Mouse (Mus musculus): ENCODE data around the gene Tnip2. TPM values are rescaled to one million over a fixed set of nuclear protein-coding genes. Genes with fewer than 3 reads are reported as not detected.
A peak's percentile ranks its signal among the peaks of the same experiment; 100 is the strongest.

Gene Tnip2
- 10 to 100 TPM; 15.4 to 24.0 (median 20.9) TPM for total RNA-seq (2022)

DNA sequence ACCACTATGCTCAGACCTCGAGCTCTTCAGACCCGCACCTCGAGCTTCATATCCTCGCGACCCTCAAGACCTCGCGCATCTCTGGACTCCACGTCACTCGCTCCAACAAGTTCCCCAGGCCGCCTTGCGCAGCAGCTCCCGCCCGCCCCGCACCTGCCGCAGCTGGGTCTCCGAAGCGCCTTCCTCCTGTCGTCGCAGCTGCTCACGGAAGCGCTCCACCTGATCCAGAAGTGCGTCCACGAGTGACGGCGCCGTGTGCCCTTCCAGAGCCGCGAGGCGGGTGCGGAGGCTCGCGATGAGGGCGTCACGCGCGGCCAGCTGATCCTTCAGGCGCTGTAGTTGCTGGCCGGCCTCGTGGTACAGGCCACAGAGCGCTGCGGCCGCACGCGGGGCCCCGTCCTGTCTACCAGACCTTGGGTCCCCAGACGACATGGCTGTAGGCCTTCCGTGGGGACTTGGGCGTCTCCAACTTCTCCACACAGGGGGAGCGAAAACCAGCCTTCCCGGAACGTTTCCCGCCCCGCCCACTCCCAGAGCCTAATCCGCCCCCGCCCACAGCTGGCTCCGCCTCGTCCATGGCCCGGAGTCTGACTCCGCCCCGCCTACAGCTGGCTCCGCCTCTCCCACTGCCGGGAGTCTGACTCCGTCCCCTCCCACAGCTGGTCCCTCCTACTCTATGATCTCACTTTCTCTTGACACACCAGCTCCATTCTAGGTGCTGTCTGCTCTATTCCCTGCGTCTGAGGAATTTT lies at the start of gene Tnip2:
Gene Tnip2 (minus strand): TSS at position 526 of the 752 bp plus-strand sequence.
- DNase-seq (ENCODE audit: low spot score in 2 of 2): peak; percentile 76 to 94

DNA sequence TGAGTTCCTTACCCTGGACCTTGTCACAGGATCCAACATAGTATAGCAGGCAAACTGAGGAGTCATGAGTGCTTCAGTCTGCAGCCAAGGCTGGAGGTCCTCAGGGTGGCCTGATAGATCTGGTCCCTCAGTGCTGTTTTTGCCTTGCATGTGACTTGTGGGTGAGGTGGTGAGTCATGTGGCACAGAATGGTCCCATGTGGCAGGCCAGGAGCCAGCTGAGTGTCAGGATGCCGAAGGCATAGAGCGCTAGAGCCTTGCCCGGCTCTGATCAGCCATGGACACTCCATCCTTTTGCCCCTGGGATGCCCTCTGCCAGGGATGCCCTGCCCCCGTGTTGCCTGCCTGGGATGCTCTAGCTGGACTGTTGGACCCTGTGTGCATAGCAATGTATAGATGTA lies 38.0 kb upstream of the Tnip2 start:
- no peak for DNase-seq (ENCODE audit: low spot score in 2 of 2)

DNA sequence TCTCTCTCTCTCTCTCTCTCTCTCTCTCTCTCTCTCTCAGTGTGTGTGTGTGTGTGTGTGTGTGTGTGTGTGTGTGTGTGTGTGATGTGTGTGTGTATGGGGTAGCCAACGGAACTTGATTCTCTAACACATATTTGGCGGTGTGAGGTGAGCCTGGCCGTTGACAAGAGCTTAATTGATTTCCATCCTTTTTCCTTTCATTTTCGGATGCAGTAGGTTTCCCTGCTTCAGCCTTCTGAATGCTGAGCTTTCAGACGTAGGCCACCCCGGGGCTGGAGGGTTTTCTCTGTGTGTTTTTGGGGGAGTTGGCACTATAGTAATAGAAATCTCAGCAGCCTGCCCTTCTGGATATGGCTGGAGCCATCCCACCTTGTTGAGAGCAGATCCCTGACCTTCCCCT lies 36.5 kb upstream of the Tnip2 start:
- DNase-seq (ENCODE audit: low spot score in 2 of 2): no peak

DNA sequence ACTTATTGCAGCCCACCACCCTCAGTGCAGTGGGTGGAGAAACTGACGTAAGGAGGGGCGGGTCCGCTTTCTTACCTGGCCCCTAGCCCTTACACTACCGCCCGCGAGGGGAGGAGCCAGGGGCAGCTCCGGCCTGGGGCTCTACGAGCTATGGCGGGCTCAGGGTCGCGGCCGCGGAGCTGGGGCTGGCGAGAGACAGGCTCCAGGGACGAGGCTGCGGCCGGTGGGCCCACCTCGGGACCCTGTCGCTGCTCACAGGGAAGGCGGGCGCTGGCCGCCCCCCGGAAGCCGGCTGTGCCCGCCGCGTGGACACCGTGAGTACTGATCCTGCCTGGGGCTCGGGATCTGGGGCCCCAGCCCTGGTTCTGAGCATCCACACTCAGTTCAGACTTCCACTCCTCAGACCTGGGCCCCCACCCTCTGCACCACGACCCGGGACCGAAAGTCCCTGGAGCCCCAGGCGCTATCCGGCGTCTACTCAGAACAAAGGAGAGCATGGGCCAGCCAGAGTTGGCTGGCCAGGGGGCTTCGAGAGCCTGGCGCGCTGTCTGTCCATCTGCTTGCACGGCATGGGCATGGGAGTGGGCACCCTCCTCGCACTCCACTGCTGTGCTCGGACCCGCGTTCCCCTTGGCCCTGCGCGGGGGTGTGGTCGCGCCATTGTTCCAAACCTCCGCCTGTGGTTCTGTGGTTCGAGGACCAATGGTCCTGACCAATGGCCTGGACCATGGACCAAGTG lies 35.9 kb upstream of the Tnip2 start:
- DNase-seq (ENCODE audit: low spot score in 2 of 2): no peak

DNA sequence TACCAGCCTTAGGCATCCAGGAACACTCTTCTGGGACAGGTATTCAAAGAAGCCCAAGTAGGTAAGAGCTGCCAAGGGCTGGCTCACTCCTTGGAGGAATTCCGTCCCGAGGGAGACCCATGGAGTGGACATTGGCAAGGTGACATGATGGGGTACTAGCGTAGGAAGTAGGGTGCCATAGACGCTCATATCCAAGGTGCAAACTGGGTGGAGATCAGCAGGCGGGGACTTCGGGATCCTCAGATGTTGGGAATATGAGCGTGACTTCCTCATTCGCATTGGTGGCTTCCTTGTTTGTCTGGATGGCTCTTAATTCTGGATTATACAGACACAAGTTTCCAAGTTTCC lies 35.3 kb upstream of the Tnip2 start:
- DNase-seq (ENCODE audit: low spot score in 2 of 2): no peak

DNA sequence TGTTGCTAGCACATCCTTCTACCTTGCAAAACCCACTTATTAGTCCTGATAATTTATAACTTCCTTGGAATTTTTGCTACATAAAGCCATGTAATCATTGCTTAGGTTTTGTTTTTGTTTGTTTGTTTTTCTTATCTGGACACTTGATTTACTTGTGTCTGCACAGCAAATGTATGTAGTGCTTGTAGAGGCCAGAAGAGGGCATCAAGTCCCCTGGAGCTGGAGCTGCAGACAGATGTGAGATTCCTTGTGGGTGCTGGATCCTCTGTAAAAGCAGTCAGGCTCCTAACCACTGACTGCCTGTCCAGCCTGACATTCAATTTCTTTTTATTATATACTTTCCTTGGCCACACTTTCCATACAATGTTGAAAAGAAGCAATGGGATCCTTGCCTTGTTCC lies 33.6 kb upstream of the Tnip2 start:
- DNase-seq (ENCODE audit: low spot score in 2 of 2): no peak

DNA sequence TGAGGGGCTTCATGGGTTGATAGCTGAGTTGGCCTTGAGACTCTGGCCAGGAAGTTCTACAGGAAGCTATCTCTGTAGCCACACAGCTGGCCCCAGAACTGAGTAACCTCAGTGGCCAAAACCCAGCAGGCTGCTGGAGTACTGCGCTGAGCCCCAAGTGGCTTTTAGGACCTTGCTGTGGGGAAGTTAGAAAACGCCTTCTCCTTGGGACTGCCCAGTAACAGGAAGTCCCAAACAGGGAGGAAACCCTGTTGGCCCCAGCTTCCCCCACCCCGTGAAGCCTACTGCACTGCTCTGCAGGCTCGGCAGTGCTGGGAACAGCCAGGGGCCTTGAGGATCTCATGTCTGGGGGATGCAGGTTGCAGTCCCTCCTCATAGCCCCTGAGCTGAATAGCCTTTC lies 29.3 kb upstream of the Tnip2 start:
- no peak for DNase-seq (ENCODE audit: low spot score in 2 of 2)

DNA sequence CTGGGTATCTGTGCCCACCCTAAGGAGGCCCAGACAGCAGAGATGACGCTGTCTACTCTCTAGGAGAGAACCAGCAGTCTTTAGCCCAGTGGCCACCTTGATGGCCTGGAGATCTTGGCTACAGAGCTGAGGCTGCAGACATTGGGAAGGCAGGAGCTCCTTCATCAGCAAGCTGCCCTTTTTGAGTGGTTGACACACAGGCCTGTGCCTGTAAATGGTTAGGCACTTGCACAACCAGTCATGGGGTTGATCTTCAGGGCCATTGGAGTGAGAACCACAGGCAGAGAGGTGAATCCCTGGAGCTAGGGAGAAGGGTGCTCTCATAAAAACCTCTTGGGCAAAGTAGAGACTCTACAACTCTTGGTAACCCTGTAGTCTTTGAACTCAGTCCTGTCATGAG lies 28.4 kb upstream of the Tnip2 start:
- DNase-seq (ENCODE audit: low spot score in 2 of 2): no peak

DNA sequence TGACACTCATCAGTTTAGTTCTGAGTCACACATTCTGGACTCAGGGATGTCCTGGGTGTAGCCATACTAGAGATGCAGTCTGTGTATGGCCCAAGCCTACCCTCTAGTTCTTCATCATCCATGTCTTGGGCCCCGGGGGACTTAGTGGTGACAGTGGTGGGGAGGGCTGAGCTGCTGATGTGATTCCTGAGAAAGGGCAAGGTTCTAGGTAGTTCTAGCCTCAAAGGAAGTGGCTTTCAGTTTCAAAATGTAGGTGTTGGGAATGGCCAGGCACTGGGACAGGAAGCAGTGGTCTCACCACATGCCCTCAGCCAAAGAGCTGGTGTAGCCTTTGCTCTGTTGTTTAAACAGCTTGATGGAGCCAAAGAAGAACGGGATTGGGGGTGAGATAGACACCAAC lies 25.3 kb upstream of the Tnip2 start:
- no peak for DNase-seq (ENCODE audit: low spot score in 2 of 2)

DNA sequence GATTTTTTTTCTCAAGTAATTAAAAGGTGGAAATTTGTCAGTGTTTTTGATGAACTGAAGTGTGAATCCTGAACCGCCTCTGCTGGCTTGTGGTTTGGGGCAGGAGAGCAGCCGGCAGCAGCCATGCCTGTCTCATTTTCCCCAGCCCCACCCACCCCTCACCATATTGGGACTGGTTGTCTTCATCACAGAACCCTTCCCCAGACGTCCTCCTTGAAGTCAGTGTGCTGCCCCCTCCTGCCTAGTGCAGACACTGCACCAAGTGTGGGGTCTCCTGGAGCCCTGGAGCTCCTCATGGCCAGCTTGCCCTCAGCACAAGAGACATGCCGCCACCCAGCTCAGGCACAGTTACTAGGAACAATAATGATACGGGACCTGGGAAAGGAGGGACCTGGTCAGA lies 24.7 kb upstream of the Tnip2 start:
- no peak for DNase-seq (ENCODE audit: low spot score in 2 of 2)

DNA sequence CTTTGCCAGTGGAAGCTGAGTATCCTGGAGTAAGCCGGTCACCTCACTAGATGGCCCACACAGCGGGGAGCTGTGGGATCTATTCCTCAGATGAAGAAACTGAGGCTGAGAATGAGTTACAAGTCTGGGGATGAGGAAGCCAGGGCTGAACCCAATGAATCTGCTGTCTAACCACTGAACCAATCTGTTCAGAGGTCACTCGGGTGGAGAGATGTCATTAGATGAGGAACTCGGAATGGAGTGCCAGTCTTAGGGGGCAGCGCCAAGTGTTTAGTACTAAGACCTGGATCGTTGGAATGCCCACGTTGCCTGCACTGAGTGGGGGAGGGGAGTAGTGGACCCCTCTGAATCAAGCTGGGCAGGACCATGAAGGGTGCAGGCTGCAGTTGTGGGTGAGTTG lies 24.3 kb upstream of the Tnip2 start:
- no peak for DNase-seq (ENCODE audit: low spot score in 2 of 2)

DNA sequence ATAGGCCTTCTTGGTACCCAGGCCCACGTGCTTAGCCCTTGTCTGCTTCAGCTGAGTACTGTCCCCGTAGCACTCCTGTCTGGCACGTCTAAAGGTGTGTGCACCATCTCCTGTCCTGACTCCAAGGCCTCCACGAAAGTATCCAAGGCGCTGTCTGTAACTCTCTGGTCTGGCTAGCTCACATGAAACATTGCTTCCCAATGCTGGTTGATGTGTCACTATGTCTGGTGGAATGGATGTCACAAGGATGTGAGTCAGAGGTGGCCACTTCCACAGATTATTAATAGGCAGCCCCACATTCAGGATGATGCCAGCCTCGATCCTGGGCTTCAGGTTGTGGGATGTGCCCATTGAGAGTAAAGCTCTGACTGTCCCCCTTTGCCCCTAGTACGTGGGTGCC lies 22.0 kb upstream of the Tnip2 start:
- no peak for DNase-seq (ENCODE audit: low spot score in 2 of 2)

DNA sequence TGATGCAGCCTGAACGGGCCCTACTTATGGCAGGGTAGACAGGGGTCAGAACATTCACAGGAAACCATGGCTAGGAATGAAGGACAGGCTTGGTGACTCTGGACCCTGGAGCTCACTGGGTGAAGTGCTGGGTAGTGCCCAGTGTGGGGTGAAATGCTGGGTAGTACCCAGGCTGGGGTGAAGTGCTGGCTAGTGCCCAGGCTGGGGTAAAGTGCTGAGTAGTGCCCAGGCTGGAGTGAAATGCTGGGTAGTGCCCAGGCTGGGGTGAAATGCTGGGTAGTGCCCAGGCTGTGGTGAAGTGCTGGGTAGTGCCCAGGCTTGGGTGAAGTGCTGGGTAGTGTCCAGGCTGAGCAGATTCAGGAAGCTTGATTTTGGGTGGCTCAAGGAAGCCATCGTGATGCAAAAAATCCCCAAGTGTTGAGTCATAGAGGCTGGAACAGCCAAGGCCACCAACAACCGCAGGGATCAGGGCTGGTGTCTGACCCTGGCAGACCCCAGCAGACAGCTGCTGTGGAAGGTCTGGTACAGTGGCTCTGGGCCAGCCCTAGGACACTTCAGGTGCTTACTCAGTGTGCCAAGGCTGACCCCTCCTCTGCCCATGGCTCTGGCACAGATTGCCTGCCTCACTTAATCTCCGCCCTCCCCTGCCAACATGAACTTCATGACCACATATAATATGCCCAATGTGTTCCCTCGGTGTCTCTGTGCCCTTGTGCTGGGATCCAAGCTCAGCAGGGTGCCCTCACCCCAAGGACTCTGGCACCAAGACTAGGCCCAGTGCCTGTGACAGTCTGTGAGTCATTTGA lies 21.2 kb upstream of the Tnip2 start:
- no peak for DNase-seq (ENCODE audit: low spot score in 2 of 2)

DNA sequence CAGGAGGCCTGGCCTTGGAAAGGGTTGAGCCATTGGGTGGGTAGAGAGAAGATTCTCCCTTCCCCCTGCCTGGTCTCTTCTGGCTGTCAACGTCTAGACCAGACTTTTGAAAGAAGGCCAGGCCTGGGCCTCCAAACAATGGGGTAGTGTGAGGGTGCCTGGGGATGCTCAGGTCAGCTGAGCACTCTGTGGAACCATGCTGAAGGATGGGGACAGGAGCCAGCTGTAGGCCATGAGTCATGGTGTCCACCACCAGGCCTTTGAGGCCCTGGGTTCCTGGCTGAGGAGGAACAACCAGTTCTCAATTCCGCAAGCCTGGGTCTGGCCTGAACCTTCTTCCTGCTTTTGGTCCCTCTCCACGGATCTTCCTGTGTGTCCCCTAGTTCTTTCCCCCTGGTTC lies 20.0 kb upstream of the Tnip2 start:
- DNase-seq (ENCODE audit: low spot score in 2 of 2): peak in 1 of 2 experiments; percentile 51

DNA sequence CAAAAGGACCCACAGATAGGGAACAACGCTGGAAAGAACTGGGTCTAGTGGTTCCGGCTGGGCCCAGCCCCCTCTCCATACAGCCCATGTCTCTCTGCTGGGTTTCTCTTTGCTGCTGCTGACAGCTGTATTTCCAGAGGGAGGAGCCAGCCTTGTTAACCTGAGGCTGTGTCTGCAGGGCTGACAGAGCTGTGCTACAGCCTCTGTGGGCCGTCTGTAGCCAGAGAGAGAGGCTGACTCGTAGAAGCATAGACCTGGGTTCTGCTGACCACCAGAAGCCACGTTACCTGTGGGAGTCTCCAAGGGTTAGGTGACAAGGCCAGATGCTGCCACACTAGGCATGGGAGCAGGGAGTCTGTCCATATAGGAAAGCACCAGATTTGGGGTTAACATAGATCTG lies 19.3 kb upstream of the Tnip2 start:
- DNase-seq (ENCODE audit: low spot score in 2 of 2): no peak

DNA sequence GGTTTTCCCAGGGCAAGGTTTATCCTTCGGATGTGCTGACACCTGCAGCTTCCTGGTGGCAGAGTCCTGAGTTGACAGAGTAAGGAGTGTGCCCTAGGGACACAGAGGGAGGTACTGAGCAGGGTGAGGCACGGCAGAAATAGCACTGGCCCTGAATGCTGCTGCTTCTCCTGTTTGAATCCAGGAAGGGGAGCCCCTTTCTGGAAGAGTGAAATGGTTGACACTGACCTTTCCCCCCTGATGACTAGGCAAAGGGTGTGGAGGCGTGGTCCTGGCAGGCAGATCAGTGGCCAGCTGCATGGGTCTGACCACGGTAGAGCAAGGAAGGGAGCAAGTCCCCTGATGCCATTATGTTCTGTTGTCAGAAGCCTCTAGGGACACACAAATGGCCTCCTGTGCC lies 16.9 kb upstream of the Tnip2 start:
- no peak for DNase-seq (ENCODE audit: low spot score in 2 of 2)

DNA sequence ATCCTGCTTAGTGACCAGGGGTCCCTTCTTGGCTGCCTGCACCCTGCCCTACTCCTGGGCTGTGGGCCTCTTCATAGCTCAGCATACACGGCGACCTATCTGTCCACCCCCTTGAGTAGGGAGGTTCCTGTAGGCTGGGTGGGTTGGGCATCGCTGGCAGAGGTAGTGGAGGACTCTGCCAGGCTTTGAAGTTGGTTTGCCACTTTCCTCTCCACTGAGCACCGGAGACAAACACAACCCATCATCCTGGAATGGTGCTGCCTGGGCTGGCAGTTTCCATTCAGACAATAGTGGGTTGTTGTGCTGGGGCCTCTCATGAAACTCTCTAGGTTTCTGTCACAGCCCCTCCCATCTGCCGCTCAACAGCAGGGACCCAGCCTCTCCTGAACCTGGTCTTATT lies 16.3 kb upstream of the Tnip2 start:
- DNase-seq (ENCODE audit: low spot score in 2 of 2): no peak

DNA sequence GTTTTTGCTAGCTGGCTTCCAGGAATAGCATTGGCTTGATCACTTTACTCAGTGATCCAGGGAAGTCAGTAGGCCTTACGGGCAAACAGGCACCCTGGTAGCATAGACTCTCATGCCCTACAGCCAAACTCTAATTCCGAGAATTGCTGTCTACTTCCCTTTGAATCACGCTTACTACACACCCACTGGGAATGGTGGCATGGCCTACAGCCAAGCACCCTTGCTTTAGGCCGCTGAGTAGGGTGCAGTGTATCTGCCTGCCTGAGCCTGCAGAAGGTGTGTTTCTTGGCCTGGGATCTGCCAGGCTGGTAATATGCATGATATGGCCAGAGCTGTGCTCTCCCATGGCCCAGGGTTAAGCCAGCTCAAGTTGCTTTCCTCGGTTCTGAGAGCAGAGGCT lies 14.9 kb upstream of the Tnip2 start:
- no peak for DNase-seq (ENCODE audit: low spot score in 2 of 2)

DNA sequence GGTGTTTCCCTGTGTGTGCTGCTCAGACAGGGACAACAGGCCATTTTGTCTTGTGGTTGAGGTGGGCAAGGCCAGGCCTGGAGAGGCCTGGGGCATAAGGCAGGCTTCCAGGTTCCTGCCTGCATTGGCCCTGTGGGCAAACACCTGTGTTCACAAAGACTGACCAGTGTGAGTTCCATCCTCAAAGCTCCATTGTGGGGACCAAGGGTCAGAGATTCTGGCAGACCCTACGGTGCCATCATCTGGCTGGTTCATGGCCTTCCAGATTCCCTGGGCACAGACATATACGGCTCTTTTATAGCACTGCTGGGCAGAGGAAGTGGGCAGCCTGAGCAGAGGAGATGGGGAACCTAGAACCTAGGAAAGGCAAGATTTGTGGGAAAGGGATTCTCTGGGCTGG lies 13.6 kb upstream of the Tnip2 start:
- DNase-seq (ENCODE audit: low spot score in 2 of 2): no peak

DNA sequence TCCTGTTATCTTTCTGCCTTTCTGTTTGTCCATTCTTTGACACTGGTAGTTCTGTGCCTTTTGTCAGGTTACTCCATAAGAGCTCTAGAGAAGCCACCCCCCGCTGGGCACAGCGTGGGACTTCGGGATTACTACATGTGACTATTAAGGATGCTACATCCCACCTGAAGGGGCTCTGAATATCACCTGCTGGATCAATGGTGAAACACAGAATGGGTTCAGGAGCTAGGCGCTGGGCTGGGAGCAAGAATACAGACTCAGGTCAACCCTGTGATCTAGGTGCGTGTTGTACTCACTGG lies 12.6 kb upstream of the Tnip2 start:
- no peak for DNase-seq (ENCODE audit: low spot score in 2 of 2)

DNA sequence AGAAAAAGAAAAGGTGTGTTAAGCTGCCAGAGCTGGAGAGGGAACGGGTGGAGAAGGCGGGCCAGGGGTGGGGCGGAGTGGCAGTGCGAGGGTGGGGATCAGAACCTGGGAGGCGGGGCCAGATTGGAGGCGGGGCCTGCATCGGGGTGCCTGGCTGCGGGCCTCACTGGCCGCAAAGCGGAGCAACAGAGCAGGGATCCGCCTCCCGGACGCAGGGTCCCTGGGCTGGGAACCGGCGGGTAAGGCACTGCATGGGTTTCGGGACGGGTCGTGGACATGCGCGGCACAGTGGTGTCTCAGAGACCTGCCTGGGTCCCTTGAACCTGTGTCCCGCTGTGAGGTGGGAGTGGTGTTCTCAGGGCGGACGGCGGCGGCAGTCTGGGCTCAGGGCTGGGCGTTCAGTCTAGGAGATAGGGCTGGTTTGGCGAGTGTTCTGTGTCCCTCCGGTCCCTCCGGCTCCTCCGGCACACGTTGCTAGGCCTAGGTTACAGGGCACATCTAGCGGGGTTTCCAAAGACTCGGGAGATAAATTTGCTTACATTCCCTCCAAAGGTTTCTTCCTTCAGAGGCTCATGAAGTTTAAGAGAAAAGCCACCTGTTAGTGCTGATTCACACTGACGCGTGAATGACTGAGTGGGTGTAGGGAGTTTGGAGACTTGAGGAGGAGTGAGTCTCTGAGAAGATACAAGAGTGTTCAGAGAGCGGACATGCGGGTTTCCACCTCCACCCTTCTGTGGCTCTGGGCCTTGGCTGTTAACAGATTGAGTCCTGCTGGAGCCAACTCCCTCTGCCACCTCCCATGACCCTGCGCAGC lies 12.1 kb upstream of the Tnip2 start, which contains the start of gene Sh3bp2:
Gene Sh3bp2 (plus strand): TSS at position 176 of the 814 bp plus-strand sequence.
- peak; percentile 70 for DNase-seq (ENCODE audit: low spot score in 2 of 2)

DNA sequence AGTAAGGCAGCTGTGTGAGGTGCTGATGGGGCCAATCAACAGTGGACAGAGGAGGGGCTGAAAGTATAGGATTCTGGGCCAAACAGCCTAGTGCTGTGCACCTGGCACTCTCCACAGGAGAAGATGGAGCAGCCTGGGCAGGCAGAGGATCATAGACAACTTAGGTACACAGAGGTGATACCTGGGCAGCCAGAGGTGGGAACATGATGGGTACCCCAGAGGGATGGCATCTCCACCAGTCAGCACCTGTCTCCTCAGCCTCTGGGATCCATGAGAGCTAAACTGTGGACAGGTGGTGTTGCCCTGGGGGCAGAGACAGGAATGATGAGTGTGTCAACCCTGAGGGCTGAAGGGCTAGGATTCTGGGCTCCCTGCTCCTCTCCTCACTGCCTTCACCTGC lies 10.7 kb upstream of the Tnip2 start:
- DNase-seq (ENCODE audit: low spot score in 2 of 2): no peak
